Mouse (Mus musculus) fat pad, adult 2 months (tissue): ENCODE results near the gene Vipr2.

Experiments
- DNase-seq: peaks from one replicate; pipeline ENCODE4 v3.0.0-alpha.2; 2011; ENCODE audit warnings: low read depth, low spot score; ENCODE audit errors: extremely low read depth

Vipr2 gene

DNA sequence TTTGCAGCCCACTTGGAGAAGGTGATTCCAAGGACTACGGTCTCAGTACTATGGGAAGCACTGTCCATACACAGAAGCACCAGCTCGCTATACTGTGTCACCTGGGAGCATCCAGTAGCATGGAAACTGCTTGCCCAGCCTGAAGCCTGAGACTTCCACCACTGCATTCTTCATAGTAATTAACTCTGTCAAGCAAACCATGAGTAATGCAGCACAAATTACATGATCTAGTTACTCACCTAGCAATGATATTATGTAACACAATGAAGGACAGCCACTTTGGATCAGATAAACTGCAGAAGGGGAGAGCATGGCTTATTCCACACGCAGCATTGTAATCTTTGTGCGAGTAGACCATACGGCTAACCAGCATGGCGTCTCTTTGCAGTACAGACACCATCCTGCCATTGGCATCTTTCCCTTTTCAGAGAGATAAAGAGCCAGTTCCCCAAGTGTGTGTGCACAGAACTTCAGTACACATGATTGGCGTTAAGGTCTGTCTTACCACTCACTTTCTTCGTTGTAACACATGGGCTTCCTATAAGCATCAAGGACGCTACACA is 75.4 kb downstream of the Vipr2 start:
- DNase-seq: no peak

GRCm38 (mm10) chr12:116156792-116157532 is 79.4 kb downstream of the Vipr2 start:
- no peak for DNase-seq

- DNase-seq: no peak
Measured at GRCm38 (mm10) chr12:116159223-116159622, 81.7 kb downstream of the Vipr2 start.

DNA sequence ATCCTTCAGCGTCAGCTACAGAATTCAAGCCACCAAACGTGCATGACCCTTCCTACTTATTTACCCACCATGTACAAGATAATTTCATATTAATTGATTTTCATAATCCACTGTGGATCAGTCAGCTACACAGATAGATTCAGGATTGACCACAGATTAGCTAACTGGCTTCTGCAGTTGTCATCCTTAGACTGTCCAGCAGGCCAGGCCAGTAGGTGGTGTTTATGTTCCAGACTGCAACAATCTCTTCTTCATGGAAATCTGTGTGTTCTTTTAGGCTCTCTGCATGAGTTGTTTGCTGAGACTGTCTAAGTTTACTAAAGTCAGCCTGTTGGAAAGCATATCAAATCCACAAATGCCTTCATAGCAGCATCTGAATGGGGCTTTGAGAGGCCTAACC is 82.2 kb downstream of the Vipr2 start:
- DNase-seq: no peak

DNA sequence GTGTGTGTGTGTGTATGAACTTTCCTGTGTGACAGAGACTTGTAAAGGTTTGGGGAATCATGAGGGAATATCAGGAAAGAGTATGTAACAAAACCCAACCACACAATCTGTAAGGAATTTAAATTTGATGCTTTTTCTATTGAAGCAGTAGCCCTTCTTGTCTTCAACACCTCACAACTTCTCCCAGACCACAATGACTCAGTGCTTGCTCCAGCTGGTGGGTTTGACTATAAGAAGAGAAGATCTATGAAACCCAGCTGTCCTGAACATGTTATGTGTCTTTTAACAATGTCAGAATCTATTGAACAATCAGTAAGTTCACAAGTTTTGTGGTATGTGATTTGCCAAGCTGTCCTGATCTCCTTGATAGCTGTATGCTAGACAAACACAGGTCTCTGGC is 87.8 kb downstream of the Vipr2 start:
- DNase-seq: no peak

DNA sequence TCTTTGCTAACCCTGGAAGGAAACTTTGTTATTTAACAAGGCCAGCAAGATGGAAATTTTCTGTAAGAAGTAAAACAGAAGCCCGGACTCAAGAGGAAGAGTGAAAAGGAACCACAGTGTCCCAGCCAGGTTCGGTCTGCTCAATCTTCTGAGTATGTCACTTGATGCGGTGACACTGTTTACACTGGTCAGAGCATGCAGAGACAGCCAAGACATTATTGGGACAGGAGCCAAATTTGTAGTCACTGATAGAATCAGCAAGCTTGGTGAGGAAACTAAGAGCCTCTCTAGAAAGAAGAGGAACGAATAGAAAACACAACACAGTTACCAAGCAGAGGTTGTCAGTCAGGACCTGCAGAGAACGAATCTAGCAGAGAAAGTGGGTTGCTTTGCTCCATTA is 92.1 kb downstream of the Vipr2 start:
- no peak for DNase-seq

DNA sequence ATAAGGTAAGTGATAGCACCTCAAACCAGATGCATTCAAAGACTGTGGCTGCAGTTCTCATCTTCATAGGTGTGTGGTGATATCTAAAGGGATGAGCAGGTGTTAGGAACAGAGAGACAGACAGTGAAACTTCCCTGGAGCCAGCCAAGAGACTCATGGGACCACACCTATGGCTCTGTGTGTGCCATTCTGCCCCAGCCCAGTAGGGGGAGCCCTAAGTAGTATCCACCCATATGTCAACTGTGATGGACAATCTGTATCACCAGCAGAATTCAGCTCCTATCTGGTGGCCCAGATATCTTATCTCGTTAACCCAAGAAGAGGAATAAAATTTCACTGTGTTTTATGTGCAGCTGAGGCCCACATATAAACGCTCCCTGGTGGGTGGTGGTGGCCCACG is 99.4 kb downstream of the Vipr2 start:
- no peak for DNase-seq

DNA sequence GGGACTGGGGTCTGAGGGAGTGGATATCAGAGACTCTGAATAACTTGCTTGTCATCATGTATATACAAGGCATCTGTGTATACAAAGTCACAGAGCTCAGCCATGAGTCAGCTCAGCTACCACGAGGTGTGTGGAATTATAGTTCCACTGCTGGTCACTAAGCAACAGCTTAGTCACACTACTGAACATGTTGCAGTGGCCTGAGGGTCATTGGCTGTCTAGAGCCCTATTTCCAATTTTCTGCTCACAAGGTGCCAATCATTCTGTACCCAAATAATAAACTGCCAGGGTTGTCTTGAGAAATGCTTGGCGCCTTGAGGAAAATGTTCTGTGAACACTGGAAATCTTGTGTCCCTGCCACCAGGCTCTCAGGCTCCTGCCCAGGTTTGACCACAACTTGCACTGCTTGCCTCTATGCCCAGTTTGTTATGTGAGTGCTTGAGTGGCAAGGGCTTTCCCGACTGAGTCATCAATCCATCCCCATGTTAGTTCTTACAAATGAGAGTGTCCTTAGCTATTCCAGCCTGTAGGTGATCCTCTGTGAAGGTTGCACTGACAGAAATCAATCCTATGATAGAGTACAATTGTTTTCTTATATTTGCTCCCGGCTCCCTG is 104.0 kb downstream of the Vipr2 start:
- DNase-seq: peak; percentile 50

GRCm38 (mm10) chr12:116182376-116182775 is 104.8 kb downstream of the Vipr2 start:
- no peak for DNase-seq

DNA sequence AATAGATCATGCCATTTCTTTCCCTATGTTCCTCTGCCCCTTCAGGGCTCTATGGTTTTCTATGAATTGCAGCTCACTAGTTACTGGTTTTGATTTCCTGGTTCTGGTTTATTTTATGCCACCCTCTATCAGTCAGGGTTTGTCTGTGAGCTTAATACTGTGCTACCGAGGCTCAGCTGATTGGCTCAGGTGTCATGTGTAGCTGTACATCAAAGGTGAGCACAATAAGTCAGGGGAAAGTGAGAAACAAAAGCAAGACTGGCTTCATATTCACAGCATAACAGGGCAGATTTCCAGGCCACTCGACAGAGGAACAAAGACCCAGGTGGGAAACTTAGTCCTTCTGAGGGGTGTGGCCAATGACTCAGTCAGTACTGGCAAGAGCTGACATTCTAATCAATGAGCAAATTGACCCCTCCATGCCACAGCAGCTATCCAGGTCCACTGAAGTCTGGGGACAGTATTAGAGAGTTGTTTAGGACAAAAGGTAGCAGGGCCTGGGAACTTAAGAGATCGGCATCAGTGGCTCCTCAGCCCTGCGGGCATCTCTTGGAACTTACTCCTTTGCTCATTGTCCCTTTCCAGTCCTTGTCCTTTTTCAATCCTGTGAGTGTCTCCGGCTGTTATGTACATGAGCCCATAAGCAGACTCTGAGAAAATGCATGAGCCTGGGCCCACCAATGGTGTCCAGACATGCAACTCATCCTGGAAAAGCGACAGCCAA is 105.8 kb downstream of the Vipr2 start:
- DNase-seq: no peak

GRCm38 (mm10) chr12:116193952-116194351 is 116.4 kb downstream of the Vipr2 start:
- DNase-seq: no peak

DNA sequence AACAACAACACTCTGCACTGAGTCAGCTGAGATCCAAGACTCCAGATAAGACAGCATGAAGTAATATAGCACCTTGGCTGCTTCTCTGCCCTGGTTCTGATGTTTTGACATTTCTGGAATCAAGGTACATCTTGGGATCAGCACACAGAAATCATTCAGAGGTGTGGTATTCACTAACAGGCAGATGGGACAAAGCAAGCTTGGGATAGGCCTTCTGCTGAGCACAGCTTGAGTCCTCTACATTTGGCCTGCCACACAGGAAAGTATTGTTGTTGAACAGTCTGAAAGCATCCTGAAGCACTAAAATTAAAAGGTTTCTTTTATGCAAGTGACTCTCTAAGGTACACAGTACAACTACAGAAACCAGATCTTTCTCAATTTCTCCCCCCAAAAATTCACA is 117.1 kb downstream of the Vipr2 start:
- no peak for DNase-seq
